Mouse (Mus musculus) lung, postnatal 0 days (tissue): ENCODE data around the gene Gm28048. TPM values are rescaled to one million over a fixed set of nuclear protein-coding genes. Genes with fewer than 3 reads are reported as not detected.
A peak's percentile ranks its signal among the peaks of the same experiment; 100 is the strongest.

Experiments used
- ATAC-seq: fragments of 200-750 bp; cut with Nextera tagmentation; 2 replicates; pipeline ENCODE4 v1.8.0; 2017; ENCODE audit warnings: moderate library complexity
- DNase-seq: peaks from one replicate; pipeline ENCODE4 v3.0.0-alpha.2; 2016; ENCODE audit warnings: low spot score
- H3K27ac ChIP-seq: fragments of 300-500 bp; sonication (generic); 2 replicates; pipeline ENCODE4 v1.5.1; 2014; ENCODE audit warnings: antibody characterized with exemption, mild to moderate bottlenecking, low read length, mixed read lengths
- H3K27me3 ChIP-seq: fragments of 300-500 bp; sonication (generic); replicated peaks from 2 replicates; pipeline ENCODE4 v1.6.1; 2014; ENCODE audit warnings: low read length, mixed read lengths; ENCODE audit not compliant: insufficient read depth
- H3K36me3 ChIP-seq: fragments of 300-500 bp; sonication (generic); 2 replicates; pipeline ENCODE4 v1.6.1; 2014; ENCODE audit warnings: low read length, mixed read lengths; ENCODE audit not compliant: insufficient read depth
- H3K4me1 ChIP-seq: fragments of 300-500 bp; sonication (generic); 2 replicates; pipeline ENCODE4 v1.6.1; 2014; ENCODE audit warnings: antibody characterized with exemption, low read depth, low read length, mixed read lengths; ENCODE audit not compliant: insufficient read depth
- H3K4me2 ChIP-seq: fragments of 300-500 bp; sonication (generic); replicated peaks from 2 replicates; pipeline ENCODE4 v1.6.1; 2014; ENCODE audit warnings: low read depth, mild to moderate bottlenecking, low read length, moderate library complexity, mixed read lengths
- H3K4me3 ChIP-seq: fragments of 300-500 bp; sonication (generic); 2 replicates; pipeline ENCODE4 v1.5.1; 2014; ENCODE audit warnings: low read depth, low read length
- H3K9ac ChIP-seq: fragments of 300-500 bp; sonication (generic); replicated peaks from 2 replicates; pipeline ENCODE4 v1.6.1; 2014; ENCODE audit warnings: low read depth, mild to moderate bottlenecking
- H3K9me3 ChIP-seq: fragments of 300-500 bp; sonication (generic); 2 replicates; pipeline ENCODE4 v1.6.1; 2016; ENCODE audit warnings: low read length, mixed read lengths
- CTCF ChIP-seq: IDR thresholded peaks from 2 replicates; pipeline ENCODE4 v1.5.1; 2016; ENCODE audit warnings: antibody characterized with exemption, mild to moderate bottlenecking
- EP300 ChIP-seq: IDR thresholded peaks from 2 replicates; pipeline ENCODE4 v1.6.1; 2016; ENCODE audit warnings: antibody characterized with exemption, mild to moderate bottlenecking, control low read depth
- WGBS: fragments of 180-500 bp; shearing (Covaris S2); extraction: QIAGEN DNeasy Blood & Tissue Kit; methylation state at CpG from one replicate; pipeline ENCODE4 v1.1.7; 2014; 5-methylcytosine and 5-hydroxymethylcytosine counted together
- polyA plus RNA-seq: library from polyadenylated mRNA; unstranded; fragments of >200 nt; fragmentation: Nextera tagmentation; extraction: Ambion mirVana; gene quantifications from 2 replicates; pipeline ENCODE4 v1.2.1, GENCODE M21; 2015

Gene Gm28048
- polyA plus RNA-seq, 1 experiment from 2014 or later: 26.1 TPM

DNA sequence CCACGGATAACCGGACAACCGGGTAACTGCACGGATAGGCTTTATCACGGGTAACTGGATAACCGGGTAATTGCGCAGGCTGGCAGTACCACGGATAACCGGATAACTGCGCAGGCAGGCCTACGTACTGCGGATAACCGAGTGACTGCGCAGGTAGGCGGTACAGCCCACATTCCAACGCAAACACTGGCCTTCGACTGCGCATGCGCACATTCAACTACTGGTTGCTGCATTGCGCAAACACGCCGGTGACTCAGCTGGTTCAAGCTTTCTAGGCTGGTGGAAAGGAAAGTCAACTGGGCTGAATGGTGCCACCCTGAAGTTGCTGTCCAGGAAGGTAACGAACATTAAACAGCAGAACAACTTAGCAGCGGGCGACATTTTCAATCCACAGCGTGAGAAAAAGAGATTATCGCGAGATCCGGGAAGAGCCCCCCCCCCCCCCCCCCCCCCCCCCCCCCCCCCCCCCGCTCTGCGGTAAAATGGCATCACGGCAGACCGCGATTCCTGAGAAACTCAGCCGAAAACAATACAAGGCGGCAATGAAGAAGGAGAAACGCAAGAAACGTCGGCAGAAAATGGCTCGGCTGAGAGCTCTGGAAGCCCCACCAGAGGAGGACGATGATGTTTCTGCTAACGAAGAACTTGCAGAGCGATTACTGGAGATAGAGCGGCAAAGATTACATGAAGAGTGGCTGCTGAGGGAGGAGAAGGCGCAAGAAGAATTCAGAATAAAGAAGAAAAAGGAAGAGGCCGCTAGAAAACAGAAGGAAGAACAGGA is 9.0 kb downstream of the Gm28048 start:
- Histone ChIP-seq H3K9me3 (no peaks in the 10 kb centered on the region), H3K4me1 (no peaks in the 10 kb centered on the region), H3K27ac (peak overlapping the region; percentile 85), H3K36me3 (no peaks in the 10 kb centered on the region), H3K4me2 (peak overlapping the region; percentile 61), H3K27me3 (no peaks in the 10 kb centered on the region), H3K9ac (peak overlapping the region; percentile 63), H3K4me3 (peak overlapping the region; percentile 55)
- DNase-seq (peak; percentile 88), ATAC-seq (peak; percentile 74)
- 47% methylated on average over 44 of the region's 46 CpGs for WGBS
- TF ChIP-seq EP300: no peak
- TF ChIP-seq CTCF: no peak

- peak; percentile 80 for ATAC-seq
- Histone ChIP-seq H3K27me3 (no peaks in the 10 kb centered on the region), H3K4me3 (peak within 1 kb of the TSS; percentile 55), H3K36me3 (no peaks in the 10 kb centered on the region), H3K9ac (peak within 1 kb of the TSS; percentile 63), H3K9me3 (no peaks in the 10 kb centered on the region), H3K4me1 (no peaks in the 10 kb centered on the region), H3K4me2 (peak within 1 kb of the TSS; percentile 61), H3K27ac (peak within 1 kb of the TSS; percentile 62)
- DNase-seq: peak; percentile 90
- no peak for TF ChIP-seq EP300
- peak; percentile 19; the same call in 1 of the 2 replicates for TF ChIP-seq CTCF
- WGBS: 55% methylated on average over 56 of the region's 56 CpGs
Measured at GRCm38 (mm10) chr11:22971835-22972709, 9.8 kb downstream of the Gm28048 start, which contains the start of gene Zrsr1. Gene Zrsr1 (plus strand): TSS chr11:22972005.

- Histone ChIP-seq H3K4me1 (no peaks in the 10 kb centered on the region), H3K9me3 (no peaks in the 10 kb centered on the region), H3K9ac (no peak overlapping the region), H3K27me3 (no peaks in the 10 kb centered on the region), H3K4me2 (no peak overlapping the region), H3K27ac (no peak overlapping the region), H3K36me3 (no peaks in the 10 kb centered on the region), H3K4me3 (no peak overlapping the region)
- DNase-seq (no peak), ATAC-seq (no peak)
- WGBS: 97% methylated on average over 1 of the region's 1 CpGs
- TF ChIP-seq EP300 (no peak), CTCF (no peak)
Measured at GRCm38 (mm10) chr11:22970546-22970945, 11.3 kb downstream of the Gm28048 start.

DNA sequence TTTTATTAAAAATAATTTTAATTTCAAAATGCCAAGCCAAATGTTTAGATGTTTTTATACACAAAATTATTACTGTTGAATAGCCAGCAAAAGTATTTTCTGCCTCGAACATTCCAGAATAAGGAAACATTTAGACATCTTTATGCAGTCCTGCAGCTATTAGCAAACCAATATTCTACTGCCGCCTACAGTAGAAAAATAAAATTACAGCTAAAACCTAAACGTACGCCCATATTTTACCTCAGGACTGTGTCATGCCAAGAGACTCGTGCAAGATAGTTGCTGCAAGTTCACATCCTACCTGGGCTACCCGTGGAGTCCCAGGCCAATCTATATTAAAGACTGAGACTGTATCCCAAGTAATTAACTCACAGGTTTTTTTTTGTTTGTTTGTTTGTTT is 12.4 kb downstream of the Gm28048 start:
- H3K4me3 ChIP-seq: no peak overlapping the region
- H3K4me2 ChIP-seq: no peak overlapping the region
- no peaks in the 10 kb centered on the region for H3K27me3 ChIP-seq
- DNase-seq: peak; percentile 75
- WGBS: 53% methylated on average over 6 of the region's 6 CpGs
- H3K9ac ChIP-seq: no peak overlapping the region
- H3K36me3 ChIP-seq: no peaks in the 10 kb centered on the region
- TF ChIP-seq EP300 (no peak), CTCF (peak; percentile 62)
- no peak for ATAC-seq
- H3K4me1 ChIP-seq: no peaks in the 10 kb centered on the region
- no peak overlapping the region for H3K27ac ChIP-seq
- no peaks in the 10 kb centered on the region for H3K9me3 ChIP-seq

DNA sequence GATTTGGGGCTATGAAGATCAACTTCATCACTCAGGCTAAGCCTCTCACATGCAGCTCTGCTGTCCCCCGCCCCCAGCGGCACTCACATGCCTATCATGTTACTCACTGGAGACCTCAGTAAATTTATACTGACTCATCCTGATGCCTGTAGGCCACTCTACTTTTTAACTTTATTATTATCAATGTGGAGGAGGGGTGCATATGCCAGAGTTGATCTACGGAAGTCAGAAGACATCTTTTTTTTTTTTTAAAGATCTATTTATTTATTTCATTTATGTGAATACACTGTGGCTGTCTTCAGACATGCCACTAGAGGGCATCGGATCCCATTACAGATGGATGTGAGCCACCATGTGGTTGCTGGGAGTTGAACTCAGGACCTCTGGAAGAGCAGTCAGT is 16.4 kb downstream of the Gm28048 start:
- no peaks in the 10 kb centered on the region for H3K9me3 ChIP-seq
- no peaks in the 10 kb centered on the region for H3K4me1 ChIP-seq
- no peak overlapping the region for H3K9ac ChIP-seq
- no peak overlapping the region for H3K27ac ChIP-seq
- no peaks in the 10 kb centered on the region for H3K27me3 ChIP-seq
- DNase-seq (no peak), ATAC-seq (0 out of 2 replicates have a peak, but pooled peaks have one; percentile 19)
- no peak overlapping the region for H3K4me3 ChIP-seq
- H3K36me3 ChIP-seq: no peaks in the 10 kb centered on the region
- TF ChIP-seq CTCF: peak; percentile 50
- TF ChIP-seq EP300: no peak
- no peak overlapping the region for H3K4me2 ChIP-seq
- 89% methylated on average over 4 of the region's 4 CpGs for WGBS

- TF ChIP-seq EP300 (no peak), CTCF (no peak)
- WGBS: 69% methylated on average over 4 of the region's 4 CpGs
- H3K4me1 ChIP-seq: no peaks in the 10 kb centered on the region
Measured at GRCm38 (mm10) chr11:22964401-22964800, 17.5 kb downstream of the Gm28048 start.

More at GRCm38 (mm10) chr11:22964401-22964800, 17.5 kb downstream of the Gm28048 start:
- no peaks in the 10 kb centered on the region for H3K27me3 ChIP-seq
- H3K4me2 ChIP-seq: no peak overlapping the region
- DNase-seq (no peak), ATAC-seq (no peak)
- no peak overlapping the region for H3K27ac ChIP-seq
- H3K9me3 ChIP-seq: no peaks in the 10 kb centered on the region
- no peaks in the 10 kb centered on the region for H3K36me3 ChIP-seq
- H3K9ac ChIP-seq: no peak overlapping the region
- no peak overlapping the region for H3K4me3 ChIP-seq
